Mouse (Mus musculus) liver, embryonic 14.5 days (tissue): ENCODE results near the gene Gm6588. TPM values are rescaled to one million over a fixed set of nuclear protein-coding genes. Genes with fewer than 3 reads are reported as not detected.
A peak's percentile ranks its signal among the peaks of the same experiment; 100 is the strongest.

Experiments
- ATAC-seq: fragments of 200-750 bp; cut with Nextera tagmentation; 2 replicates; pipeline ENCODE4 v1.8.0; 2017; ENCODE audit warnings: moderate number of reproducible peaks, mild to moderate bottlenecking, moderate library complexity; ENCODE audit not compliant: insufficient read depth
- DNase-seq, 3 experiments: peaks; one replicate each; pipeline ENCODE4 v3.0.0-alpha.2; 2012 to 2013; ENCODE audit warnings: low read depth in 3 of 3, low spot score in 3 of 3
- H3K27ac ChIP-seq: fragments of 300-500 bp; sonication (generic); 2 replicates; pipeline ENCODE4 v1.5.1; 2014; ENCODE audit warnings: moderate library complexity, mild to moderate bottlenecking, control low read depth, inconsistent platforms
- H3K27me3 ChIP-seq: fragments of 300-500 bp; sonication (generic); 2 replicates; pipeline ENCODE4 v1.6.1; 2014; ENCODE audit warnings: mild to moderate bottlenecking, low read length, moderate library complexity; ENCODE audit not compliant: control insufficient read depth, insufficient read depth
- H3K36me3 ChIP-seq: fragments of 300-500 bp; sonication (generic); replicated peaks from 2 replicates; pipeline ENCODE4 v1.6.1; 2014; ENCODE audit warnings: low read depth; ENCODE audit not compliant: control insufficient read depth, insufficient read depth
- H3K4me1 ChIP-seq, 2 experiments: fragments of 200-500 bp in 1 of 2; fragments of 300-500 bp in 1 of 2; sonication (generic) in 1 of 2; replicated peaks; 2 replicates each; pipeline ENCODE4 v1.6.1; 2012 to 2014; ENCODE audit warnings: antibody characterized with exemption in 1 of 2, inconsistent platforms in 1 of 2, low read length in 1 of 2; ENCODE audit not compliant: control insufficient read depth in 2 of 2, insufficient read depth in 2 of 2
- H3K4me2 ChIP-seq: fragments of 300-500 bp; sonication (generic); 2 replicates; pipeline ENCODE4 v1.6.1; 2014; ENCODE audit warnings: low read depth, mild to moderate bottlenecking, control low read depth, moderate library complexity
- H3K4me3 ChIP-seq, 2 experiments: fragments of 200-500 bp in 1 of 2; fragments of 300-500 bp in 1 of 2; sonication (generic) in 1 of 2; 2 replicates each; pipeline ENCODE4 v1.5.1; 2012 to 2014; ENCODE audit warnings: low read depth in 2 of 2, low read length in 2 of 2, mild to moderate bottlenecking in 2 of 2, control low read depth in 1 of 2, inconsistent platforms in 1 of 2, moderate library complexity in 1 of 2; ENCODE audit not compliant: insufficient read depth in 1 of 2
- H3K9ac ChIP-seq: fragments of 300-500 bp; sonication (generic); replicated peaks from 2 replicates; pipeline ENCODE4 v1.6.1; 2014; ENCODE audit warnings: mild to moderate bottlenecking, control low read depth, moderate library complexity
- H3K9me3 ChIP-seq: fragments of 300-500 bp; sonication (generic); 2 replicates; pipeline ENCODE4 v1.6.1; 2016; ENCODE audit warnings: low read length, mixed read lengths; ENCODE audit not compliant: control insufficient read depth
- CTCF ChIP-seq: IDR thresholded peaks from 2 replicates; pipeline ENCODE4 v1.5.1; 2016; ENCODE audit warnings: antibody characterized with exemption, low read depth, control low read depth
- EP300 ChIP-seq: IDR thresholded peaks from 2 replicates; pipeline ENCODE4 v1.6.1; 2016; ENCODE audit warnings: antibody characterized with exemption, low read depth
- WGBS: fragments of 180-500 bp; shearing (Covaris S2); extraction: QIAGEN DNeasy Blood & Tissue Kit; methylation state at CpG from one replicate; pipeline ENCODE4 v1.1.7; 2014; ENCODE audit not compliant: insufficient replicate concordance; 5-methylcytosine and 5-hydroxymethylcytosine counted together
- polyA plus RNA-seq, 2 experiments: library from polyadenylated mRNA; depleted of rRNA in 1 of 2; stranded (reverse) in 1 of 2; unstranded in 1 of 2; fragments of >200 nt; fragmentation: Nextera tagmentation in 1 of 2; extraction: Ambion mirVana in 1 of 2; gene quantifications; 2 replicates each; pipeline versions ENCODE4 v1.2.1 to v1.2.3; 2012 to 2014

Gene Gm6588
- polyA plus RNA-seq, 2 experiments, result not detected

DNA sequence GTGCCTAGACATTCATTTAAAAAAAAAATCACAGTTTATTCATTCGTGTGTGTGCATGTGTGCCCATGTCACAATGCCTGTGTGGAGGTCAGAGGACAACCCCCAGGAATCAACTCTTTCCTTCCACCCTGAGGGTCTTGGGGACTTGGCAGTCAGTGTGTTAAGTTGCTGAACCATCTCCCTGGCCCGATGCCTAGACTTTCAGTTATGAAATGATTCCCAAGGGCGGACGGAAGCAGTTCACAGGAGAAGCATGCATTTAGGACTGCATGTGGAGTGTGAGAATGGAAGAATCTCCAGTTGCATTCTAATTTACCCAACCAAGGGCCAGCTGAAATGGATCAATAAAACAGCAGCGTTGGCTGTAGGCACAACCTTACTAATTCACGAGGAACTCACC, 17.1 kb downstream of the Gm6588 start:
- no peak overlapping the region for H3K4me2 ChIP-seq
- TF ChIP-seq EP300, result no peak
- TF ChIP-seq CTCF, result no peak
- no peaks in the 10 kb centered on the region for H3K4me1 ChIP-seq
- H3K4me3 ChIP-seq, result no peak overlapping the region
- no peaks in the 10 kb centered on the region for H3K36me3 ChIP-seq
- H3K27ac ChIP-seq, result no peak overlapping the region
- no peak for DNase-seq
- H3K9me3 ChIP-seq, result no peaks in the 10 kb centered on the region
- no peak overlapping the region for H3K9ac ChIP-seq
- 53% methylated on average over 6 of the region's 6 CpGs for WGBS
- H3K27me3 ChIP-seq, result no peaks in the 10 kb centered on the region
- ATAC-seq, result no peak

DNA sequence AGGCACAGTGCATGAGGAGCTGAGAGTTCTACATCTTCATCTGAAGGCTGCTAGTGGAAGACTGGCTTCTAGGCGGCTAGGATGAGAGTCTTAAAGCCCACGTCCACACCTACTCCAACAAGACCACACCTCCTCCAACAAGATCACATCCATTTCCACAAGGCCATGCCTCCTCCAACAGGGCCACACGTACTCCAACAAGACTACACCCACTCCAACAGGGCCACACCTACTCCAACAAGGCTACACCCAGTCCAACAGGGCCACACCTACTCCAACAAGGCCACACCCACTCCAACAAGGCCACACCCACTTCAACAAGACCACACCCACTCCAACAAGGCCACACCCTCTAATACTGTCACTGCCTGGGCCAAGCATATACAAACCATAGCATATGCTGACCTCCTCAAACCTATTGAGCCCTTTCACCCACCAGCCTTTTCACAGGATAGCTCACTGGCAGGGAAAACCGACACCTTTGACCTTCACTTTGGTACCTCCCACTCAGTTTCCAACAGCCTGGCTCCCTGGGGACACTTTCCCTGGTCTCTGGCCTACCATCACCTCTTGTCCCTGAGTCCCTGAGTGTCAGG, 19.9 kb downstream of the Gm6588 start:
- 61% methylated on average over 4 of the region's 4 CpGs for WGBS
- Histone ChIP-seq H3K9ac (no peak overlapping the region), H3K27me3 (no peaks in the 10 kb centered on the region), H3K9me3 (no peaks in the 10 kb centered on the region), H3K27ac (no peak overlapping the region), H3K4me1 (no peaks in the 10 kb centered on the region), H3K4me3 (no peak overlapping the region), H3K4me2 (no peak overlapping the region), H3K36me3 (no peaks in the 10 kb centered on the region)
- no peak for ATAC-seq
- DNase-seq, result no peak
- TF ChIP-seq CTCF, result no peak
- TF ChIP-seq EP300, result no peak

DNA sequence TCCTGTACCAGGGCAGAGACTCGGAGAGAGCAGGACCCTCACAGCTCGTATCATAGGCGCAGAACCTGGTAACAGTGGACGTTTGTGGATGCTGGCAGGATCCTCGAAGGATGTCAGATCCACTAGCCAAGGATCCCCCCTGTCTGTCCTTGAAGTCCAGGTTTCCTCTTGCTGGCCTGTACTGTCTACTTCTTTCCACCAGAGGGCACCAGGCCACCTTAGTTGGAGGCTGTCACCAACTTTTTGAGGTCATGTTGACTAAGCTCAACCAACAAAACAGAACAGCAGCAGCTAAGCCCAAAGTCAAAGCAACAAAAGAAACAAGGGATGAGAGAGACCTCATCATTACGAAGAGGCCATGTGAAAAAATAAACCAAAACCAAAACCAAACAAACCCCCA, 20.9 kb downstream of the Gm6588 start:
- no peaks in the 10 kb centered on the region for H3K27me3 ChIP-seq
- no peak for ATAC-seq
- peak in 1 of 3 experiments; percentile 7 for DNase-seq
- H3K9me3 ChIP-seq, result no peaks in the 10 kb centered on the region
- H3K4me1 ChIP-seq, result no peaks in the 10 kb centered on the region
- H3K36me3 ChIP-seq, result no peaks in the 10 kb centered on the region
- no peak overlapping the region for H3K27ac ChIP-seq
- 57% methylated on average over 6 of the region's 6 CpGs for WGBS
- no peak overlapping the region for H3K4me2 ChIP-seq
- TF ChIP-seq EP300 (no peak), CTCF (peak; percentile 73)
- H3K4me3 ChIP-seq, result no peak overlapping the region
- no peak overlapping the region for H3K9ac ChIP-seq

DNA sequence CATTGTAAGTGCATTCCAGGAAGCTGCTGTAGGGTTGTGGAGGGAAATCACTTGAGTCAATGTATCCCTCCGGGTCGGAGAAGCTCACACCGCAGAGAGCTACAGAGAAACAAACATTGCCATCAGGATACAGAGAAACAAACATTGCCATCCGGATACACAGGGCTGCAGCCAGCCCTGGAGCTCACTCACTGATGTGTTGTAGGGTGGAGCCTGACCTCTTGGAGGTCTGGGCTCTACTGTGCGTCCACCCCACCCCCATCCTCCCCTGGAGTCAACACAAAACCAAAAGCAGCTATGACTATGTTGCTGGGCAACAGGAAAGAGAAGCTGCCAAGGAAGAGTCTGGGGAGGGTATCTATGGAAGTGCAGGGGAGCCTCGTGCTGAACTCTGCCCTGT, 24.2 kb downstream of the Gm6588 start:
- Histone ChIP-seq H3K4me2 (no peak overlapping the region), H3K4me3 (no peak overlapping the region), H3K9ac (no peak overlapping the region), H3K27ac (no peak overlapping the region), H3K36me3 (no peaks in the 10 kb centered on the region), H3K9me3 (no peaks in the 10 kb centered on the region), H3K27me3 (no peaks in the 10 kb centered on the region), H3K4me1 (no peaks in the 10 kb centered on the region)
- no peak for ATAC-seq
- no peak for DNase-seq
- 22% methylated on average over 6 of the region's 6 CpGs for WGBS
- TF ChIP-seq CTCF (no peak), EP300 (no peak)

DNA sequence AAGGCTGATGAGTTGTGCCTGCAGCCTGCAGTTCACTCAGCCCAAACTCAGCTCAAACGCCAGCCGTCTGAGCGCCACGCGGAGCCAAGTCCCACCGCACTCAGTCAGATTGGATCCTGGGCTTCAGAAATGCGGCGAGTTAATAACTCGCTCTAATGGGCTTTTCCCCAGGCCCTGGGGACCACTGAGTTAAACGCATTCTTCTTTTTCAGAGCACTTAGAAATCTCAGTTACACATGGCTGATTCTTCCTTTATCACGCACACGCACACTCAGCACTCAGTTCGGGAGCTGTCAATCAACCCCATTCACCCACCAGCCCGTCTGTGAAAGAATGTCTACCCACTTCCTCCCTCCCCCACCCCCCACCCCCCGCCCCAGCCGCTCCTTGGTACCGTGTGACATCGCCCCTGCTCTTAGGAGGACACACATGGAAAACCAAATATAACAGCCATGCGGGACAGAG, 32.8 kb downstream of the Gm6588 start:
- Histone ChIP-seq H3K27ac (no peak overlapping the region), H3K4me2 (no peak overlapping the region), H3K4me3 (no peak overlapping the region), H3K4me1 (peaks cover 0 to 3% of the 10 kb centered on the region in 2 experiments; a peak in 2 of 4 replicates), H3K27me3 (no peaks in the 10 kb centered on the region), H3K9ac (no peak overlapping the region), H3K36me3 (no peaks in the 10 kb centered on the region), H3K9me3 (no peaks in the 10 kb centered on the region)
- TF ChIP-seq CTCF, result no peak
- TF ChIP-seq EP300, result no peak
- 27% methylated on average over 19 of the region's 19 CpGs for WGBS
- DNase-seq, result no peak
- ATAC-seq, result no peak
